Mouse (Mus musculus) CH12.LX (cell line): ENCODE results near the gene Hk2. TPM values are rescaled to one million over a fixed set of nuclear protein-coding genes. Genes with fewer than 3 reads are reported as not detected.

Experiments used
- DNase-seq: peaks from one replicate; pipeline ENCODE4 v3.0.0-alpha.2; 2013; ENCODE audit errors: extremely low read depth
- H3K27ac ChIP-seq: 2 replicates; pipeline ENCODE4 v1.5.1; 2012; ENCODE audit warnings: low read depth, mild to moderate bottlenecking, control low read depth, moderate library complexity; ENCODE audit not compliant: insufficient read depth
- H3K27me3 ChIP-seq: replicated peaks from 2 replicates; pipeline ENCODE3; 2012; ENCODE audit warnings: inconsistent platforms
- H3K36me3 ChIP-seq, 2 experiments: replicated peaks in 1 of 2; 2 replicates each; pipeline versions ENCODE3 to v1.6.1; 2012; ENCODE audit warnings: inconsistent platforms in 1 of 2, low read length in 1 of 2, mild to moderate bottlenecking in 1 of 2, mixed read lengths in 1 of 2, moderate library complexity in 1 of 2; ENCODE audit not compliant: control insufficient read depth in 1 of 2, insufficient read depth in 1 of 2
- H3K4me1 ChIP-seq, 2 experiments: 2 replicates each; pipeline ENCODE4 v1.6.1; 2012; ENCODE audit warnings: inconsistent platforms in 1 of 2, moderate library complexity in 1 of 2; ENCODE audit not compliant: insufficient read depth in 2 of 2, control insufficient read depth in 1 of 2
- H3K4me2 ChIP-seq: 2 replicates; pipeline ENCODE4 v1.6.1; 2012; ENCODE audit warnings: low read depth, mild to moderate bottlenecking, control low read depth; ENCODE audit not compliant: poor library complexity, insufficient read depth, severe bottlenecking
- H3K4me3 ChIP-seq, 3 experiments: fragments of 150-350 bp in 1 of 3; sonication (generic) in 1 of 3; replicated peaks in 1 of 3; 2 replicates each; pipeline versions ENCODE3 to v1.5.1; 2011 to 2012; ENCODE audit warnings: low read depth in 2 of 3, low read length in 2 of 3, mild to moderate bottlenecking in 2 of 3, moderate library complexity in 2 of 3, control low read depth in 1 of 3, improper control_type of control experiment in 1 of 3, inconsistent platforms in 1 of 3, mixed read lengths in 1 of 3; ENCODE audit not compliant: poor library complexity in 1 of 3
- H3K79me2 ChIP-seq: replicated peaks from 2 replicates; pipeline ENCODE4 v1.6.1; 2012; ENCODE audit warnings: mild to moderate bottlenecking, moderate library complexity; ENCODE audit not compliant: control insufficient read depth, poor library complexity, insufficient read depth, severe bottlenecking; ENCODE audit errors: extremely low read depth
- H3K9ac ChIP-seq: 2 replicates; pipeline ENCODE4 v1.6.1; 2012; ENCODE audit warnings: low read depth, mild to moderate bottlenecking, control low read depth, moderate library complexity; ENCODE audit not compliant: insufficient read depth
- H3K9me3 ChIP-seq: replicated peaks from 2 replicates; pipeline ENCODE3; 2012; ENCODE audit warnings: low read length, inconsistent platforms, mixed read lengths
- CTCF ChIP-seq, 2 experiments: IDR thresholded peaks in 1 of 2; conservative IDR thresholded peaks in 1 of 2; 2 replicates each; pipeline ENCODE4 v1.5.1; 2011 to 2012; ENCODE audit warnings: low read depth in 2 of 2, low read length in 2 of 2, improper control_type of control experiment in 1 of 2, inconsistent platforms in 1 of 2, mild to moderate bottlenecking in 1 of 2, moderate library complexity in 1 of 2
- ELF1 ChIP-seq: IDR thresholded peaks from 2 replicates; pipeline ENCODE4 v1.6.1; 2014; ENCODE audit warnings: low read depth, mild to moderate bottlenecking, inconsistent platforms, low read length, improper control_type of control experiment
- EP300 ChIP-seq: IDR thresholded peaks from 2 replicates; pipeline ENCODE4 v1.6.1; 2011; ENCODE audit warnings: low read length, improper control_type of control experiment
- HCFC1 ChIP-seq: IDR thresholded peaks from 2 replicates; pipeline ENCODE4 v1.6.1; 2012; ENCODE audit warnings: low read depth, mild to moderate bottlenecking, inconsistent platforms, low read length, improper control_type of control experiment
- IRF4 ChIP-seq: IDR thresholded peaks from 2 replicates; pipeline ENCODE4 v1.6.1; 2014; ENCODE audit warnings: low read depth, mild to moderate bottlenecking, inconsistent platforms, low read length, improper control_type of control experiment
- JUN ChIP-seq: IDR thresholded peaks from 2 replicates; pipeline ENCODE4 v1.6.1; 2011; ENCODE audit warnings: low read depth, mild to moderate bottlenecking, low read length, improper control_type of control experiment, moderate library complexity; ENCODE audit not compliant: insufficient read depth
- KAT2A ChIP-seq: IDR thresholded peaks from 2 replicates; pipeline ENCODE4 v1.6.1; 2012; ENCODE audit warnings: low read length, improper control_type of control experiment, inconsistent platforms; ENCODE audit not compliant: insufficient replicate concordance
- MAFK ChIP-seq: IDR thresholded peaks from 2 replicates; pipeline ENCODE4 v1.6.1; 2011; ENCODE audit warnings: low read length, improper control_type of control experiment; ENCODE audit not compliant: insufficient replicate concordance
- MAX ChIP-seq: IDR thresholded peaks from 2 replicates; pipeline ENCODE4 v1.6.1; 2011; ENCODE audit warnings: low read length, improper control_type of control experiment
- MAZ ChIP-seq: IDR thresholded peaks from 2 replicates; pipeline ENCODE4 v1.6.1; 2012; ENCODE audit warnings: low read depth, mild to moderate bottlenecking, inconsistent platforms, low read length, improper control_type of control experiment, moderate library complexity
- MEF2A ChIP-seq: IDR thresholded peaks from 2 replicates; pipeline ENCODE4 v1.6.1; 2014; ENCODE audit warnings: low read depth, mild to moderate bottlenecking, inconsistent platforms, low read length, improper control_type of control experiment, borderline replicate concordance
- NELFE ChIP-seq: IDR thresholded peaks from 2 replicates; pipeline ENCODE4 v1.6.1; 2011; ENCODE audit warnings: low read depth, low read length, improper control_type of control experiment
- POLR2AphosphoS2 ChIP-seq: IDR thresholded peaks from 2 replicates; pipeline ENCODE4 v1.6.1; 2011; ENCODE audit warnings: low read depth, low read length, improper control_type of control experiment
- RAD21 ChIP-seq: IDR thresholded peaks from 2 replicates; pipeline ENCODE4 v1.6.1; 2011; ENCODE audit warnings: low read depth, mild to moderate bottlenecking, low read length, improper control_type of control experiment, moderate library complexity
- SIN3A ChIP-seq: IDR thresholded peaks from 2 replicates; pipeline ENCODE4 v1.6.1; 2012; ENCODE audit warnings: low read length, improper control_type of control experiment, inconsistent platforms
- TBP ChIP-seq: conservative IDR thresholded peaks from 2 replicates; pipeline ENCODE4 v1.6.1; 2011; ENCODE audit warnings: low read depth, low read length, improper control_type of control experiment
- USF2 ChIP-seq: conservative IDR thresholded peaks from 2 replicates; pipeline ENCODE4 v1.6.1; 2011; ENCODE audit warnings: low read depth, low read length, improper control_type of control experiment
- ZC3H11A ChIP-seq: IDR thresholded peaks from 2 replicates; pipeline ENCODE4 v1.6.1; 2012; ENCODE audit warnings: low read depth, mild to moderate bottlenecking, inconsistent platforms, low read length, improper control_type of control experiment
- ZMIZ1 ChIP-seq: IDR thresholded peaks from 2 replicates; pipeline ENCODE4 v1.6.1; 2012; ENCODE audit warnings: low read depth, mild to moderate bottlenecking, inconsistent platforms, low read length, improper control_type of control experiment
- dilution Hi-C: fragments of 300-500 bp; cut with MboI; formaldehyde crosslinking; loops from 2 replicates; pipeline ENCODE4 v1.14.3; 2020; ENCODE audit warnings: low sequenced_read_pairs; ENCODE audit not compliant: extremely low pct_unique_long_range_greater_than_20kb, extremely low pct_ligation_motif_present
- in situ Hi-C: fragments of 300-500 bp; cut with MboI; formaldehyde crosslinking; loops from 3 replicates; pipeline ENCODE4 v1.14.3; 2019; ENCODE audit warnings: low sequenced_read_pairs, low pct_ligation_motif_present, low pct_unique_long_range_greater_than_20kb, mixed read lengths
- polyA plus RNA-seq: library from polyadenylated mRNA; unstranded; fragments of >175 nt; gene quantifications from 2 replicates; pipeline ENCODE4 v1.2.1, GENCODE M21; 2012; ENCODE audit warnings: low read depth; ENCODE audit not compliant: insufficient read length
- total RNA-seq, 2 experiments: library from RNA; depleted of rRNA; stranded (reverse); fragments of 300-350 nt in 1 of 2; fragments of >200 nt in 1 of 2; gene quantifications; 2 replicates each; pipeline ENCODE4 v1.2.3; 2012 to 2014

Gene Hk2
- total and polyA plus RNA-seq, 3 experiments: 64.2 to 149 (median 75.3) TPM

DNA sequence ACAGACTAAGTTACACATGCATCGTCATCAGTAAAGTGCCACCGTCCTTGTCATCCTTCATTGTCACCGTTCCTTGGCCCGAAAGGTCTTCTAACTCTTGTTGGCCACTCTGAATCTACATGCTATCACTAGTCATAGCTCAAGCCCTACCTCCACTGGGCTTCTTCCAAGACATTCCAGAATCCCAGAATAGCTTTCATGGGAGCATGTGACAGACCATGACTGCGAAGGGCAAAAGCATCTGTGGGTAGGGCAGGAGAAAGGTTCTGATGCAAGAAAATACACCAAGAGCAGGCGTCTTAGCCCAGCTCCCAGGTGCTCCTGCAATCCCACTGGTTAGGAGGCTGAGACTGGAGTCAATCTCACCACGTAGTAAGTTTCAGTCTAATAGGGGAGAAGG, 22.5 kb downstream of the Hk2 start:
- peaks cover 41 to 83% of the 10 kb centered on the region in 2 experiments for H3K4me1 ChIP-seq
- in situ Hi-C loops: no loop called here
- DNase-seq: no peak
- no peak overlapping the region for H3K4me3 ChIP-seq
- peaks cover 15% of the 10 kb centered on the region for H3K9me3 ChIP-seq
- dilution Hi-C loops: no loop called here
- peak overlapping the region; percentile 40; the same call in 1 of the 2 replicates for H3K9ac ChIP-seq
- peak overlapping the region; percentile 41; the same call in 1 of the 2 replicates for H3K4me2 ChIP-seq
- TF ChIP-seq EP300 (no peak), CTCF (conservative IDR thresholded peaks at IDR 0.05 in 1 of 2, IDR thresholded peaks at IDR 0.05 in 1 of 2; ENCODE audit: low read depth in 2 of 2, low read length in 2 of 2) (no peak), USF2 (no peak), MAFK (no peak), NELFE (no peak), KAT2A (no peak), SIN3A (no peak), ELF1 (no peak), MEF2A (no peak), TBP (no peak), MAZ (no peak), POLR2AphosphoS2 (no peak), RAD21 (no peak), IRF4 (no peak), JUN (no peak), HCFC1 (no peak), MAX (no peak)
- TF ChIP-seq, all 38 proteins: peak for 0
- Histone ChIP-seq H3K27me3 (no peaks in the 10 kb centered on the region), H3K79me2 (peaks cover 74% of the 10 kb centered on the region), H3K27ac (peak overlapping the region; percentile 61), H3K36me3 (peaks cover 45 to 65% of the 10 kb centered on the region in 2 experiments)

GRCm38 (mm10) chr6:82751031-82751430, 23.2 kb downstream of the Hk2 start:
- Histone ChIP-seq H3K9me3 (peaks cover 15% of the 10 kb centered on the region), H3K9ac (no peak overlapping the region), H3K79me2 (peaks cover 74% of the 10 kb centered on the region), H3K27me3 (no peaks in the 10 kb centered on the region), H3K4me3 (no peak overlapping the region), H3K36me3 (peaks cover 43 to 66% of the 10 kb centered on the region in 2 experiments), H3K4me1 (peaks cover 43 to 83% of the 10 kb centered on the region in 2 experiments), H3K27ac (no peak overlapping the region; the same call in 1 of the 2 replicates), H3K4me2 (no peak overlapping the region)
- TF ChIP-seq EP300 (no peak), ZC3H11A (no peak), ZMIZ1 (no peak), ELF1 (no peak)
- DNase-seq: no peak
- dilution Hi-C loops: no loop called here
- in situ Hi-C loops: no loop called here
